Mouse (Mus musculus) kidney, adult 2 months (tissue): ENCODE data around the gene Klra4.

ENCODE experiments used
- CTCF ChIP-seq: fragments of 200-500 bp; conservative IDR thresholded peaks from 2 replicates; pipeline ENCODE4 v1.5.1; 2011; ENCODE audit warnings: low read depth, mild to moderate bottlenecking, control low read depth, low read length, moderate library complexity, mixed read lengths; ENCODE audit not compliant: insufficient read depth, insufficient read length
- POLR2A ChIP-seq: fragments of 200-500 bp; IDR thresholded peaks from one replicate; pipeline ENCODE4 v1.6.1; 2011; ENCODE audit warnings: low read depth, low read length, control low read depth

GRCm38 (mm10) chr6:130065196-130065595 is 1.9 kb downstream of the Klra4 start:
- TF ChIP-seq CTCF (no peak), POLR2A (no peak)
